Mouse (Mus musculus) heart, postnatal 36 days (tissue): ENCODE results near the gene Sec24c. TPM values are rescaled to one million over a fixed set of nuclear protein-coding genes. Genes with fewer than 3 reads are reported as not detected.

ENCODE experiments used
- DNase-seq, 2 experiments: peaks; one replicate each; pipeline ENCODE4 v3.0.0; 2021 to 2022
- intact Hi-C: fragments of 180-260 bp; cut with DNase I; formaldehyde crosslinking; loops from one replicate; pipeline ENCODE4 v1.15.1; 2025
- microRNA-seq, 2 experiments: library from miRNA; unstranded; fragments of <30 nt; microRNA quantifications; one replicate each; pipeline ENCODE4 v1.2.0; 2021; ENCODE audit warnings: borderline number of aligned reads in 2 of 2
- total RNA-seq, 2 experiments: library from RNA; stranded (reverse); gene quantifications; 2 replicates each; pipeline ENCODE4 v1.2.3; 2021

Gene Sec24c
- total RNA-seq, 2 experiments from 2014 or later, result 97.8 to 104 TPM

DNA sequence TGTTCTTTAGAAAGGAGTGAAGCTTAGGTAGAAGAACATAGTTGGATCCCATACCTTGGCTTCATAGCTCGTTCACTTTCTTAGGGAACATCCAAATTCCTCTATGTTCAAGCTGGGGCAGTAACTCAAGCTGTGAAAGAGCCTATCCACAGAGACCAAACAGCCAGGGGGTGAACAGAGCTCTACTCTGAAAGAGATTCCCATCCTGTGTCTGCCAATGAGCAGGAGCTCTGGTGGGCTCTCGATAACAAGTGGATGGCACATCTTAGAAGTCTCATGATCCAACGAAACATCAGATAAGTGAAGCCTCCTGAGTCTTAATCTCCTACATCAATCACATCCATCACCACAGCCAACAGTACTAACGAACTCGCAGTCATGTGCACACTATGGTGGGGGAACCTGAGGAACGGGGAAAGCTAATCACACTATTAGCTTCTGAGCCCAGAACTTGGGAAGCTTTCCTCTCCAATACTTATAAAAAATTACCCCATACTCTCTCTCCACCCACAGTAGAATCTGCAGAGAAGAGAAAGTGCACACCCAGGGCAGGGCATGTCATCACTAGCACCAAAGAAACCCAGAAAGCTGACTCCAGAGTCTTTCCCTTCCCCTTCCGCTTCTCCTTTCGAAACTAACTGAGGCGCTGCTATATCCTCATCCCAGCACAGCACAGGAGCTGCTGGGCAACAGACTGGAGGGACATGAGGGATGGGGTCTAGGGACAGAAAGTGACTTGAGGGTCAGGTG, 56.9 kb downstream of the Sec24c start:
- intact Hi-C loops, result no loop called here
- no peak for DNase-seq

DNA sequence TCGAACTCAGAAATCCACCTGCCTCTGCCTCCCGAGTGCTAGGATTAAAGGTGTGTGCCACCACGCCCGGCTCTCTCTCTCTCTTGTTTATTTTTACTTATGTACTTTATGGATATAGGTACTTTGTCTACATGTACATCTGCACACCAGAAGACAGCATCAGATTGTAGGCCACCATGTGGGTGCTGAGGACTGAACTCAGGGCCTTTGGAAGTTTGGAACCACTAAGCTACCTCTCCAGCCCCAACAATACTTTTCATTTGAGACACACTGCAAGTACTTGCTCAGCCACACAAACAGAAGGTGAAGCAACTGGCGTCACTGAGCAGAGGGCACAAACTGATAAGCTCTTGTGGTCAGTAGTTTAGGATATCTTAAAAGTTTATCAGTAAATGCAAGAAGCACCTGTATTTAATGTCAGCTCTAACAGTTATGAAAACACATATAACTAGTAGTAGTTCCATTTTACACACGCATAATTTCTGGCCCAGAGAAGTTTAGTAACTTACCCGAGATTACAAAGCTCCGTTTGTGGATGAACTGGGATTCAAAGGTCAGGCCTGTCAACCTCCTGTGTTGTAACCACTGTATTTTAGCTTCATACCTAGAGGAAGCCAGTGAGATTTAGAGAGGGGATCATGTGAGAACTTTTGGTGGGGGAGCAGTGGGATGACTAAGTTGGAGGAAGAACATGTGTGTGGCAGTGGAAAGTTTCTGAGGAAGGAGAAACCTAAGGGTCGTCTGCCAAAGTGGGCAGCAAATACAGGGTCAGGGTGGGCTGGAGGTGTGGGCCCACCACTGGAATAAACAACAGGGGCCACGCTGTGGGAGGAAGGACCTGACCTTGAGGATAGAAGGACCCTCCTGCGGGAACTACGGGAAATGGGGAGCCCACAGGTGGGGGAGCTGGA, 59.2 kb downstream of the Sec24c start:
- DNase-seq, result no peak
- intact Hi-C loops, result no loop called here

DNA sequence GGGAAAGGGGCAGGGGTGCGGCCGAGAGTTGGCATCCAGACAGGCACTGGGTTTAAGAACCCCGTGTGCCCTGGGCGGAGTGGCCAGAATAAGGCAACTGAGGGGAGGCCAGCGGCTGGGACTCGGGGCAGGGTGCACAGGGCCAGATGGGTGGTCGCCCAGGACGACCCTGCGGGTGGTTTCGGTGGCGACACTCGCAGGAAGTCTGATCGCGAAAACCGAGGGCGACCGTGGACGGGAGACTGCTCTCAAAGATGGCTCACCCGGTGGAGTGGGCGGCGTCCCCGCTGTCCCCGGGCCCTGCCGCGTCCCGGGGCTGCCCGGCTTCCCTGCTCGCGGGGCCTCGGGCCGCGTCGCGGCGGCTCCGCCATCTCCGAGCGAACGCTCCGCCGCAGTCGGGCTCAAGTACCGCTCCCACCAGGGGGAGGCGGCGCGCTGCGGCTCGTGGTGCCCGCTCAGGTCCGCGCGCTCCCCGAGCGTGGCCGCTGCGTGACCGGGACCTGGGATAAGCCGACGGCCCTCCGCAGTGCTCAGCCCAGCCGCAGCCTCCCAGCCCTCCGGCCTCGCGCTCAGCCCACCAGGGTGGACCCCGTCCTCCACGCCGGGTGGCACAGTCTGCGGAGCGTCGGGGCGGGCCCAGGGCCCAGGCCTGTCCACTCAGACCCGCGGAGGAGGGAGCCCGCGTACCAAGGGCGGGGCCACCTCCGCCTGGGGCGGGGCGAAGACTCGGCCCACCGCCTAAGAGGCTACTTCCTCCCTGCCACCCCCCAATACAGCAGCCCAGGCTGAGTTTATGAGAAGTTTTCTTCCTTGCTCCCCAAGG, 60.1 kb downstream of the Sec24c start, which contains the start of gene Ndst2:
TSS of gene Ndst2 (minus strand) at position 611 of the 823 bp plus-strand sequence.
- peak; percentile 86 to 96 for DNase-seq
- intact Hi-C loops, result no loop called here

DNA sequence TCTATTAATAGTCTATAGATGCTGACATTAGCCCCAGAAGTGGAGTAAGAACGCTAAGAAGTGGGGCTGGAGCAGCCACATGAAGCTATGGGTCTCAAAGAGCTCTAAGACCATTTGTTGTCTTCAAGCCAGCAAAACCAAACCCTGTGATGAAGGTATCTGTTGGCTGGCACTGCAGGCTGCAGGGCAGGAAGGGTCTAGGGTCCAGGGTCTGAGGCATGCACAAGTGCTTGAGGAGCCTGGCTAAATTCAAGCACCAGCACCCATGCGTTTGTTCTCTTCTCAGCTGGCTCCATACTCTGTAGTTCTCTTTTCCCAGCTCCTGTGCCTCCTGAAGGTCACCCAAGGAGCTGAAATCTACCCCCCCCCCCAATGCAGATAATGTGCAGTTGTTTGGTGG, 60.9 kb downstream of the Sec24c start:
- intact Hi-C loops, result no loop called here
- no peak for DNase-seq

DNA sequence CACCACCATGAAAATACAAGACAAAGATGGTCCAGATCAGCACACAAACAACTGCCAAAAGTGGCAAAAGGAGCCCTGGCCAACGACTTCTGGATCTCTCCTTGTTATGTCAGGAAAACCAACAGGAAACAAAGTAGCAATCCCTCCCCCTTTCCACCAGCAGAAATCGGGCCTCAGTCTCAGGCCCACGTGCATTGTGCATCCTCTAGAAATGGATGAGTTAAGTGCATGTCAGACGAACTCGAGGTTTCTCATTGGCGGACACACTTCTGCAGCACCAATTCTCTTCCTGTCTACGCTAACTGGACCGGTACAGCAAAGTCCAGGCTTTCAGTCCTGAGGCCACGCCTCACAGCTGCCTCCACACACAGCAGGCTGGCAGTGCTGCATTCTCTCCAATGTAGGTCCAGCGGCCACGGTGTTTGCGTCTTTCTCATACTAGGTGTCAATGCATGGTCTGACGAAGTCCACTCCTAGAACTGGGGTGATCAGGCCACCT, 61.8 kb downstream of the Sec24c start:
- intact Hi-C loops, result loop anchor here (2.0 kb wide), 1 partner anchor 59 kb away; the partner anchor contains the start of gene Camk2g
- DNase-seq, result no peak

DNA sequence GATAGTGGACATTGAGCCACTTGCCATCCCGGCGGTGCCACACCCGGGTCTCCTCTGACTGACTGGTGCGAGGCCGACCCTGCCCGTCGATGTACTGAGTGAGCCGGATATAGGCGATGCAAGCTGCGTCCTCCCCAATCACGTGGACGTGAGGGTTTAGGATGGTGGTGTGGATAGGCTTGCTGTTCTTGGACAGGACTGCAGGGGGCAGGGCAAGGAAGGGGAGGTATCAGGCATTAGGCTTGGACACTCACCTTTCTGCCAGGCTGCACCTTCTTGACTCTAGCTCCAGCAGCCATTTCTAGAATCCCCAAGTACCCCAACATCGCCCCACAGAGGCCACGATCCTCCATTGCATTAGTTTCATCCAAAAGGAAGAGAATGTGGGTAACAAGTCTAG, 63.2 kb downstream of the Sec24c start:
- peak; percentile 58 to 61 for DNase-seq
- intact Hi-C loops, result loop anchor here (2.0 kb wide), 1 partner anchor 57 kb away; the partner anchor contains the start of gene Camk2g

DNA sequence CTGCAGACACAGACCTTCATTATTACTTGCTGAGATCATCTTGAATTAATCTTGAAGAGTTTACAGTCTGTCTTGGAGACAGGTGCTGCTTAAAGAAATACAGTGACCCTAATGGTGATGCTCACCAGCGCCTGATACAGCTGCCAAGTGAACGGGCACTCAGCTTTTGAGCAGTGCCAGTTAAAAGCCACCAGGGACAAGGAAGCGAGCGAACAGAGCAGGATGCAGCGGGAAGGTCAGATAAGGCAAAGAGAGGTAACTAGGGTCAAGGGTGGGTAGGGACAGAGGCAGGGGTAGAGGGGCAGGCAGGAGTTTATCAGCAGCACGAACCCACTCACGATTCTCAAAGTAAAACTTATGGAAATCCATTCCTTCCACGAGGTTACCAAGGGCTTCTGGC, 64.4 kb downstream of the Sec24c start:
- intact Hi-C loops, result loop anchor here (2.0 kb wide), 1 partner anchor 18 kb away; no protein-coding TSS in a partner anchor
- DNase-seq, result no peak

DNA sequence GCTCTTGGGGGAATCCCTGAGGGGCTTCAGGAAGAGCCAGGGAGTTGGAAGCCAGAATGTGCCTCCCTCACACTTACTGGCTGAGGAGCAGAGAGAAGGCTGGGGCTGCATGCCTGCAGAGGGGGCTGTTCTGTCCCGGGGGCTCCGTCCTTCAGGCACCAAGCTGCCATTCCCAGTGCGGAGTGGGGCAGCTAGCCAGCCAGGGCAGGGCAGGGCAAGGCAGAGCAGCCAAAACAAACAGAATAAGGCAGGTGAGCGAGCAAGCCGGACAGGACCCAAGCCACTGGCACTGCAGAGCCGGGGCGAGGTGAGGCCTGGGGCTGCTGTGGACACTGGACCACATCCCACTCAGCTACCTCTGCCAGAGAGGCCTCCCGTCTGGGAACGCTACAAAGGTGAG, 67.2 kb downstream of the Sec24c start:
- DNase-seq, result no peak
- intact Hi-C loops, result no loop called here

DNA sequence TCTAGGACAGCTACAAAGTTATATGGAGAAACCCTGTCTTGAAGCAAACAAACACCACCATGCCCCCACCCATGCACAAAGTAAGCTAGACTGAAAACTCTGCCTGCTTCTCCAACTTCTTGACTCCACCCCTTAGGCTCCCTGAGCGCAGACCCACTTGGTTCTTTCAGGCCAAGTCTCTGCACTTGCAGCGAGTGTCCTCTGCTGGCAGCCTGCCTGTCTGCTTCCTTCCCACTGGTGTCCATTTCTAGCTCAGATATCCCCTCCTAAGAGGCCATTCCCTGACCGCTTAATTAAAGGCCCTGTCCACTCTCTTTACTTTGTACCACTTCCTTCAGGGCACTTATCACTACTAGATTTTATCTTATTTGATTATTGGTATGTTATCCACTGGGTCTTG, 69.5 kb downstream of the Sec24c start:
- DNase-seq, result no peak
- intact Hi-C loops, result loop anchor here (2.0 kb wide), 1 partner anchor 15 kb away; no protein-coding TSS in a partner anchor

Small RNA genes within 50 kb of the gene (microRNA-seq; reads per million reads assigned to microRNA genes)
- gene Mir6946, result 0.67 to 1.4 reads per million in 2 experiments

Other genes starting within 250 kb of the Sec24c start
- not detected for gene Cfap70, start 222.1 kb upstream of the Sec24c start, total RNA-seq
- gene Anxa7, start 194.2 kb upstream of the Sec24c start, total RNA-seq, result 10 to 100 TPM; 52.3 to 55.4 TPM
- gene Mss51, start 177.4 kb upstream of the Sec24c start, total RNA-seq, result under 1 TPM; 0.41 to 0.58 TPM
- gene Ppp3cb, start 127.7 kb upstream of the Sec24c start, total RNA-seq, result 10 to 100 TPM; 64.4 to 65.0 TPM
- 10 to 100 TPM; 20.9 to 21.1 TPM for gene Usp54, start 33.2 kb upstream of the Sec24c start, total RNA-seq
- gene Myoz1, start 17.8 kb upstream of the Sec24c start, total RNA-seq, result under 1 TPM; 0.92 to 1.00 TPM
- 100 to 1,000 TPM; 111 to 118 TPM for gene Synpo2l, start 6.0 kb upstream of the Sec24c start, total RNA-seq
- gene Fut11, start 20.7 kb downstream of the Sec24c start, total RNA-seq, result 1 to 10 TPM; 6.6 to 7.1 TPM
- 100 to 1,000 TPM; 120 to 123 TPM for gene Chchd1, start 28.7 kb downstream of the Sec24c start, total RNA-seq
- 10 to 100 TPM; 45.4 to 47.8 TPM for gene Zswim8, start 33.2 kb downstream of the Sec24c start, total RNA-seq
- 10 to 100 TPM; 10.6 to 10.8 TPM for gene Ndst2, start 60.3 kb downstream of the Sec24c start, total RNA-seq
- 10 to 100 TPM; 51.4 to 52.8 TPM for gene Camk2g, start 119.8 kb downstream of the Sec24c start, total RNA-seq
- gene Plau, start 162.4 kb downstream of the Sec24c start, total RNA-seq, result 1 to 10 TPM; 6.1 to 6.2 TPM